Mouse (Mus musculus) midbrain, embryonic 14.5 days (tissue): ENCODE data around the gene Acyp2. TPM values are rescaled to one million over a fixed set of nuclear protein-coding genes. Genes with fewer than 3 reads are reported as not detected.

Experiments
- ATAC-seq: fragments of 200-750 bp; cut with Nextera tagmentation; 2 replicates; pipeline ENCODE4 v1.8.0; 2017; ENCODE audit warnings: moderate number of reproducible peaks, moderate library complexity; ENCODE audit not compliant: low FRiP score, low TSS enrichment
- DNase-seq: peaks from one replicate; pipeline ENCODE4 v3.0.0-alpha.2; 2015
- H3K27ac ChIP-seq: fragments of 300-500 bp; sonication (generic); replicated peaks from 2 replicates; pipeline ENCODE4 v1.5.1; 2014; ENCODE audit warnings: mild to moderate bottlenecking, low read depth, low read length, moderate library complexity
- H3K27me3 ChIP-seq: fragments of 300-500 bp; sonication (generic); 2 replicates; pipeline ENCODE4 v1.6.1; 2014; ENCODE audit warnings: low read length, control low read depth, mixed read lengths; ENCODE audit not compliant: control insufficient read depth, insufficient read depth
- H3K36me3 ChIP-seq: fragments of 300-500 bp; sonication (generic); 2 replicates; pipeline ENCODE4 v1.6.1; 2014; ENCODE audit warnings: low read length, control low read depth; ENCODE audit not compliant: control insufficient read depth, insufficient read depth
- H3K4me1 ChIP-seq: fragments of 300-500 bp; sonication (generic); 2 replicates; pipeline ENCODE4 v1.6.1; 2014; ENCODE audit warnings: mild to moderate bottlenecking, antibody characterized with exemption, low read length, control low read depth; ENCODE audit not compliant: control insufficient read depth, insufficient read depth
- H3K4me2 ChIP-seq: fragments of 300-500 bp; sonication (generic); 2 replicates; pipeline ENCODE4 v1.6.1; 2014; ENCODE audit warnings: mild to moderate bottlenecking, low read length, moderate library complexity
- H3K4me3 ChIP-seq: fragments of 300-500 bp; sonication (generic); replicated peaks from 2 replicates; pipeline ENCODE4 v1.5.1; 2014; ENCODE audit warnings: low read depth, low read length
- H3K9ac ChIP-seq: fragments of 300-500 bp; sonication (generic); replicated peaks from 2 replicates; pipeline ENCODE4 v1.6.1; 2014; ENCODE audit warnings: mild to moderate bottlenecking, low read length, moderate library complexity
- H3K9me3 ChIP-seq: fragments of 300-500 bp; sonication (generic); 2 replicates; pipeline ENCODE4 v1.6.1; 2016; ENCODE audit warnings: low read length, control low read depth, mixed read lengths; ENCODE audit not compliant: control insufficient read depth
- WGBS: fragments of 180-500 bp; shearing (Covaris S2); extraction: QIAGEN DNeasy Blood & Tissue Kit; methylation state at CpG from one replicate; pipeline ENCODE4 v1.1.7; 2014; 5-methylcytosine and 5-hydroxymethylcytosine counted together
- polyA plus RNA-seq: library from polyadenylated mRNA; unstranded; fragments of >200 nt; fragmentation: Nextera tagmentation; extraction: Ambion mirVana; gene quantifications from 2 replicates; pipeline ENCODE4 v1.2.1, GENCODE M21; 2014

The Acyp2 gene
- polyA plus RNA-seq, 1 experiment from 2014 or later: 17.4 TPM

GRCm38 (mm10) chr11:30612699-30613098 is 36.7 kb downstream of the Acyp2 start:
- DNase-seq: no peak
- H3K27me3 ChIP-seq: no peaks in the 10 kb centered on the region
- no peak overlapping the region for H3K4me2 ChIP-seq

GRCm38 (mm10) chr11:30609247-30609646 is 40.1 kb downstream of the Acyp2 start:
- DNase-seq: no peak
- Histone ChIP-seq H3K9me3 (no peaks in the 10 kb centered on the region), H3K27ac (no peak overlapping the region), H3K36me3 (no peaks in the 10 kb centered on the region), H3K27me3 (no peaks in the 10 kb centered on the region), H3K4me1 (no peaks in the 10 kb centered on the region), H3K4me3 (no peak overlapping the region), H3K9ac (no peak overlapping the region), H3K4me2 (no peak overlapping the region)
- ATAC-seq: no peak
- 100% methylated on average over 1 of the region's 1 CpGs for WGBS

More at GRCm38 (mm10) chr11:30612699-30613098, 36.7 kb downstream of the Acyp2 start:
- no peaks in the 10 kb centered on the region for H3K9me3 ChIP-seq
- no peak overlapping the region for H3K27ac ChIP-seq
- no peak for ATAC-seq
- H3K9ac ChIP-seq: no peak overlapping the region
- no peaks in the 10 kb centered on the region for H3K36me3 ChIP-seq
- H3K4me1 ChIP-seq: no peaks in the 10 kb centered on the region
- H3K4me3 ChIP-seq: no peak overlapping the region

- no peak for ATAC-seq
- Histone ChIP-seq H3K4me1 (no peaks in the 10 kb centered on the region), H3K27ac (no peak overlapping the region)
Observed at GRCm38 (mm10) chr11:30607587-30608518, 41.5 kb downstream of the Acyp2 start.

GRCm38 (mm10) chr11:30597259-30597658 is 52.1 kb downstream of the Acyp2 start:
- 77% methylated on average over 3 of the region's 3 CpGs for WGBS
- no peaks in the 10 kb centered on the region for H3K9me3 ChIP-seq
- H3K27ac ChIP-seq: no peak overlapping the region
- H3K4me3 ChIP-seq: no peak overlapping the region
- no peaks in the 10 kb centered on the region for H3K4me1 ChIP-seq
- H3K4me2 ChIP-seq: no peak overlapping the region
- ATAC-seq: no peak
- no peaks in the 10 kb centered on the region for H3K27me3 ChIP-seq
- H3K9ac ChIP-seq: no peak overlapping the region
- no peaks in the 10 kb centered on the region for H3K36me3 ChIP-seq
- DNase-seq: no peak

More at GRCm38 (mm10) chr11:30607587-30608518, 41.5 kb downstream of the Acyp2 start:
- Histone ChIP-seq H3K27me3 (no peaks in the 10 kb centered on the region), H3K9ac (no peak overlapping the region), H3K4me3 (no peak overlapping the region), H3K9me3 (no peaks in the 10 kb centered on the region), H3K4me2 (no peak overlapping the region), H3K36me3 (no peaks in the 10 kb centered on the region)
- no peak for DNase-seq
- 77% methylated on average over 3 of the region's 3 CpGs for WGBS

- no peaks in the 10 kb centered on the region for H3K36me3 ChIP-seq
- no peaks in the 10 kb centered on the region; the same call in 1 of the 2 replicates for H3K9me3 ChIP-seq
- no peak overlapping the region for H3K9ac ChIP-seq
- no peak overlapping the region for H3K27ac ChIP-seq
- ATAC-seq (no peak), DNase-seq (no peak)
- no peaks in the 10 kb centered on the region for H3K4me1 ChIP-seq
- H3K27me3 ChIP-seq: no peaks in the 10 kb centered on the region
- no peak overlapping the region for H3K4me3 ChIP-seq
- 92% methylated on average over 2 of the region's 2 CpGs for WGBS
- no peak overlapping the region for H3K4me2 ChIP-seq
Observed at GRCm38 (mm10) chr11:30580008-30580407, 69.4 kb downstream of the Acyp2 start.

- no peaks in the 10 kb centered on the region for H3K27me3 ChIP-seq
- no peak overlapping the region for H3K4me2 ChIP-seq
- H3K9ac ChIP-seq: no peak overlapping the region
- WGBS: 92% methylated on average over 2 of the region's 2 CpGs
- ATAC-seq (no peak), DNase-seq (no peak)
- H3K4me3 ChIP-seq: no peak overlapping the region
- H3K4me1 ChIP-seq: no peaks in the 10 kb centered on the region
- no peaks in the 10 kb centered on the region; the same call in 1 of the 2 replicates for H3K9me3 ChIP-seq
- H3K27ac ChIP-seq: no peak overlapping the region
- no peaks in the 10 kb centered on the region for H3K36me3 ChIP-seq
Observed at GRCm38 (mm10) chr11:30578931-30579330, 70.5 kb downstream of the Acyp2 start.

- no peaks in the 10 kb centered on the region for H3K9me3 ChIP-seq
- H3K9ac ChIP-seq: no peak overlapping the region
- no peak overlapping the region for H3K27ac ChIP-seq
- H3K4me3 ChIP-seq: no peak overlapping the region
- DNase-seq (no peak), ATAC-seq (no peak)
- 92% methylated on average over 15 of the region's 15 CpGs for WGBS
- no peaks in the 10 kb centered on the region for H3K4me1 ChIP-seq
- no peaks in the 10 kb centered on the region for H3K36me3 ChIP-seq
- H3K27me3 ChIP-seq: no peaks in the 10 kb centered on the region
- no peak overlapping the region for H3K4me2 ChIP-seq
Observed at GRCm38 (mm10) chr11:30572790-30573395, 76.5 kb downstream of the Acyp2 start.

- ATAC-seq: no peak
- 91% methylated on average over 3 of the region's 3 CpGs for WGBS
- no peak for DNase-seq
- H3K36me3 ChIP-seq: no peaks in the 10 kb centered on the region
- H3K27ac ChIP-seq: no peak overlapping the region
- no peaks in the 10 kb centered on the region for H3K27me3 ChIP-seq
- no peaks in the 10 kb centered on the region for H3K9me3 ChIP-seq
- H3K9ac ChIP-seq: no peak overlapping the region
- no peaks in the 10 kb centered on the region for H3K4me1 ChIP-seq
- no peak overlapping the region for H3K4me3 ChIP-seq
- no peak overlapping the region for H3K4me2 ChIP-seq
Observed at GRCm38 (mm10) chr11:30570568-30570967, 78.8 kb downstream of the Acyp2 start.
